Mouse (Mus musculus): ENCODE results near the gene Gale.
"Not testable (repeated sequence)": the region's sequence is repeated elsewhere in the genome, so short reads cannot be mapped to it uniquely, and the experiment has no call there.

Gale gene

DNA sequence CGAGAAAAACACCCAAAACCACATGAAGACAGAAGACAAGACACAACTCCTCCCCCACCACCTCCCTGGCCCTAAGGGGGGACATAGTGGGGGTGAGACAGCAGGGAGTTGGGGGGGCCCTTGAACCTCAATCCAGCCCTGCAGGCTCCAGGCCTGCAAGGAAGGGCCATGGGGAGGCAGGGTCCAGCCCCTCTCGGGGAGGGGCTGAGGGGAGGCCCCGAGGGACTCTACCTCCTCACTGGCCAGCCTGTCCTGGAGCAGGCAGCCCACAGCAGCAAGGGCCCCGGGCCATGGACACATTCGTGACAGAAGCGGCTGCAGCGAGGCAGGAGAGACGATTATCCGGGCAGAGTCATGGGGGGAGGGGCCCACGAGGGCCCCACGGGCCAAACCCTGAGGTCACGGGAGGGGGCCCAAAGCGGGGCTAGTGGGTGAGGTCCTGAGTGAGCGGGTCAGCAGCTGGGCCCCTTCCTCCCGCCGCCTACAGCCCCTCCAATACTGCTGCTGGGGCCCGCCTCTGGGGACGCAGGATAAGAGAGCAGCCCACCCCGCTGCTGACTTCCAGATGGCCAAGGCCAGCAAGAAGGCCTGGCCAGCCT, 4.8 kb downstream of the Gale start:
- no peak for DNase-seq (ENCODE audit: extremely low read depth, insufficient read length, low spot score)

GRCm38 (mm10) chr4:135969070-135969750, 5.7 kb downstream of the Gale start:
- DNase-seq (ENCODE audit: extremely low read depth, insufficient read length, low spot score), result no peak

DNA sequence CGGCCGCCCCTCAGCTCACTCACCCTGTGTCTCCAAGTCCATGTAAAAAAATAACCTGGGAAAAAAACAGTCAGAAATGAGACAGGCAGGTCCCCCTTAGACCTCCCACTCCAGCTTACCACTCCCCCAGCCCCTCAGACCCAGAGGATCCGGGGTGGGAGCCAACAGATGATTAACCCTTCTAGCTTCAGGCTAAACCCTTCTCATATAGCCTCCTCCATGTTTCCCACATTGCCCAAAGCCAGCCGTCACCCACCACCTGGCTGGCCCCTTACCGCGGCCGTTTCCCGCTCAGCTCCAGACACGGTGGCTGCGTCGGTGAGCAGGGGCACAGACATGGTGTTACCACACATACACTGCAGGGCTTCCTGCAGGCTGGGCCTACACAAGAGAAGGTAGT, 7.1 kb downstream of the Gale start:
- DNase-seq (ENCODE audit: extremely low read depth, insufficient read length, low spot score), result no peak

DNA sequence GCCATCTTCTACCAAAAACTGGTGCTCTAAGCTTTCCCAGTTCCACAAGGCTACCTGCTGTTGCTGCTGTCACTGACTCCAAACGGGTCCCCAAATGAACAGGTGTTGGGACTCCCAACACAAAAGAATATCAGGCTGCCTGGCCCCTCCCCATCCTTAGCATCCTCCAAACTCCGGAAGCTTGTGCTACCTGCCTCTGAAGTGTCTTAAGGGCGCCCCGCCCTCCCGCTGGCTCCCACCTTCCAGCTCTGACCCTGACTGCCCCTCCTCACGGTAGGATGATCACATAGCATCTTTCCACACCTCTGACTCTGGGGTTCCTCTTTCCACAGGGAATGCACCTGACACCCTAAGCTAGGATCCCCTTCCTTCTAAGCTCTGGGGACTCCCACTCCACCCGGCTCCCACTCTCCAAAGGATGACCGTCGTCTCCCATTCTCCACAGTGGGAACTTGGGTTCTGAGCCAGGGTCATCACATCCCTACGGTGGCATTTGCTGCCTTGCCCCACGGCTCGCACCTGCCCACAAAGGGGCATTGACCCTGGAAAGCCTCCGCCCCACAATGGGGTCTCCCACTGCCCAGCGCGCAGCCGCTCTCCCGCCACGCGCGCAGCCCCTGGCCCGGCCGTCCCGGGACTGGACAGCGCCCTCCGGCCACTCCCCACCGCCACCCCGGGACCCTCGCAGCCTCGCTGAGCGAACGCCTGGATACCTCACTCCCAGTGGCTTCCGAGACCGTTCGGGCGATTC, 8.5 kb downstream of the Gale start:
- peak; percentile 18 for DNase-seq (ENCODE audit: extremely low read depth, insufficient read length, low spot score)

- DNase-seq (ENCODE audit: extremely low read depth, insufficient read length, low spot score), result peak; percentile 76
Measured at GRCm38 (mm10) chr4:135972556-135972906, 9.0 kb downstream of the Gale start, which contains the start of gene Lypla2. Lypla2 (minus strand) TSS chr4:135972626.

DNA sequence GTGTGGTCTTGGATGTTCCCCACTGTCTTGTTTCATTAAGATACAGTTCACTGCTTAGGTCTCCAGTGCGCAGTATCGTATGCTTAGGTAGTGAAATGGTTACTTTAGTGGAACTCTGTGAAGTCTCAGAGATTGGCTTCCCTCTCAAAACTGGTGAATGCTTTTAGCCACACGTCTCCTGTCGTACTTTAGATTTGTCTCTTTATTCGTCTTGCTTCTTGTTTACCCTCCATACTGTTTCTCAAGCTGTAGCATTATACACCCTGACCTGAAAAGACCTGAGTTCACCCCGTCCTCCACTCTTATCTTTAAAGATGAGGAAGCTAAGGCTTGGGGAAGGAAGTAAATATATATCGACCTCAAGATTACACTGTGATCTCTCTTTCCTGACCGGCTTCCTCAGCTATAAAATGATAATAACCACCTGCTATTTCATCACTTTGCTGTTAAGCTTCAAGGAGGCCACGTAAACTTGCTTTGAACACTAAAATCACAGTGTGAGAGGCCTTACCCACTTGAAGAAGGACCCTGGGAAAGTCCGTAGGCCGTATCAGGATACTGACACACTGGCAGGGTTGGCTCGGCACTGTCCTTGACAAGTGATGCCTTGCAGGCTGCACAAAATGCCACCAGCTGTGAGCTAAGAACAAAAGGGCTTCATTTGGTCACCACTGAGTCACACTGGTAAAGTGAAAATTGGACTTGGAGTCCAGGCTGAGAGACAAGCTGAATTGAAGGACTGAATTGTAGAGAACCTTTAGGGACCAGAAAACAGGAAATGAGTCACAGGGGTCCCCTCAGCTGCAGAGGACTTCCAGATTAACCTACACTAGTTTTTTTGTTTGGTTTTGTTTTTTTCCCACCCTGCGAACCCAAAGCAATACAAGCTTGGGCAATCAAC, 9.6 kb downstream of the Gale start:
- no peak for DNase-seq (ENCODE audit: extremely low read depth, insufficient read length, low spot score)

- no peak for DNase-seq (ENCODE audit: extremely low read depth, insufficient read length, low spot score)
Measured at GRCm38 (mm10) chr4:135976146-135976545, 12.6 kb downstream of the Gale start.

GRCm38 (mm10) chr4:135980223-135980622, 16.7 kb downstream of the Gale start:
- DNase-seq (ENCODE audit: extremely low read depth, insufficient read length, low spot score), result not testable (repeated sequence)

GRCm38 (mm10) chr4:135981524-135982063, 18.1 kb downstream of the Gale start:
- no peak for DNase-seq (ENCODE audit: extremely low read depth, insufficient read length, low spot score)

GRCm38 (mm10) chr4:135984556-135984955, 21.0 kb downstream of the Gale start:
- DNase-seq (ENCODE audit: extremely low read depth, insufficient read length, low spot score), result no peak

DNA sequence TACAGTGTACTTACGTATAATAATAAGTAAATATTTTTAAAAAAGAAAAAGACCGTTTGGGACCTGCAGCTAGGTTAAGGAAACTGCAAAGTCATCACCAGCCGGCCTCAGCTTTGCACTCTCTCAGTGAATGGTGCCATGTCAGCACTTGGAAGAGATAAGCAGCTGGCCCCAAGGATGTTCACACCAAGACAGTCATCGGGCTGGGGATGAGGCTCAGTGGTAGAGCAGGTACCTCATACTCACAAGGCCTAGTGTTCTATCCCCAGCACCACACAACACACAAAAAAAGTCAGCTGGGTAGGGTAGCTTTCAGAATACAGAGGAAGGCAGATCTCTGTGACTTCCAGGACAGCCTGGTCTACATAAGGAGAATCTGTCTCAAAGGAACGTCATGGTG, 21.7 kb downstream of the Gale start:
- DNase-seq (ENCODE audit: extremely low read depth, insufficient read length, low spot score), result no peak

GRCm38 (mm10) chr4:135985769-135986168, 22.2 kb downstream of the Gale start:
- DNase-seq (ENCODE audit: extremely low read depth, insufficient read length, low spot score), result no peak

GRCm38 (mm10) chr4:135986301-135986942, 22.9 kb downstream of the Gale start:
- DNase-seq (ENCODE audit: extremely low read depth, insufficient read length, low spot score), result no peak

- DNase-seq (ENCODE audit: extremely low read depth, insufficient read length, low spot score), result peak; percentile 96
Measured at GRCm38 (mm10) chr4:135986943-135987710, 23.6 kb downstream of the Gale start, which contains the start of gene Pithd1. Pithd1 (minus strand) TSS chr4:135987264.

GRCm38 (mm10) chr4:135987714-135988113, 24.2 kb downstream of the Gale start:
- DNase-seq (ENCODE audit: extremely low read depth, insufficient read length, low spot score), result no peak

DNA sequence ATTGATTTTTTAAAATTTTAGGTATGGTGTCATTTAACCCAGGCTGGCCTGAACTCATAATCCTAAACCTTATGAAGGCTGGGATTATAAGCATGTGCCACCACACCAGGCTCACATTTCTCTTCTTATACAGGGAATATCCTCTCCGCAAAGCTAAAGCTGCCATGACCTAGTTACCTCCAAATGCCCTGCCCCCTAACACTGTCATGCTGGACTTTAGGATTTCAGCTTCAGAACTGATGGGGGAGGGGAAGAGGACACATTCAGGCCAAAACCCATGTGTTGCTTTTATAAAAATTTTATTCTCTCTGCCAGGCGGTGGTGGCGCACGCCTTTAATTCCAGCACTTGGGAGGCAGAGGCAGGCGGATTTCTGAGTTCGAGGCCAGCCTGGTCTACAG, 30.4 kb downstream of the Gale start:
- no peak for DNase-seq (ENCODE audit: extremely low read depth, insufficient read length, low spot score)

DNA sequence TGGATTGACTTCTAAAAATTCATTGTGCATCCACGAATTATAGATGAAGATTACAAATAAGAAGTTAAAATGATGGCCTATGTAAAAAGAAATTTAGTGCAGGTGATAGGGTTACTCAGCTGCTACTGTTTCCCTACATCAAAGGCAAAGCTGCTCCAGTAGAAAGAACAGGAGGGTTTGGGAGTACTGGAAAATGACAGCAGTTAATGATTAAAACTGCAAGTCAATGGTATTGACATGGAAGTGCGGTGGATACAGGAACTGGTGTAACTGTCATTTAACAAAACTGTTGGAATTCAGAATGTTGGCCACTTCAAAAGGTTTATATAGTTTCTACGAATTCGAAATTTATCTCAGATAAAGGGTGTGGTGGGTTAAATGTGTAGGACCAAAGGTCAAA, 31.6 kb downstream of the Gale start:
- no peak for DNase-seq (ENCODE audit: extremely low read depth, insufficient read length, low spot score)

DNA sequence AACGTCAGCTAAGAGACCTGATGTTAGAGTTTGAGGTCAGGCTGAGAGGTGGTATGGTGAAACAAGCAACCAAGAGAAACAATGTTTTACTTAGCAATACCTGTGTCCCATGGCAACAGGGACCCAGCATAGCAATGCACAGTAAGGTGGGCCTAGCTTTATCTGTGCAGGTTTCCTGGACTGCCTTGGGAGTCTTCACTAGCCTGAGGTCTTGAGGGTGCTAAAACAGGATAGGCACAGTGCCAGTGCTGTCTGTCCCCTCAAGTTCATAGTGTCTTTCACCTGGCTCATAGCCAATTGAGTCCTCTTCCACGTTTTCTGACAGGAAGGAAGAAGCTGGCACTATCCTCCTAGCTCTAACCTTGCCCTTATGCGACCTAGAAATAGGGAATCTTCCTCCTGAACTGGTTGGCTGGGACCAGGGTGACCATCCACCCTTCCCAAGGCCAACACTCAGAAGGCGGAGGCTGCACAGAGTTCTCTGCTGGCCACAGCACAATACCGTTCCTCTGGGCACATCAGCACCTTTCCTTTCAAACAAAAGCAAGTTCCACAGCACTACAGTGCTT, 40.7 kb downstream of the Gale start:
- no peak for DNase-seq (ENCODE audit: extremely low read depth, insufficient read length, low spot score)

- DNase-seq (ENCODE audit: extremely low read depth, insufficient read length, low spot score), result no peak
Measured at GRCm38 (mm10) chr4:136004921-136005320, 41.4 kb downstream of the Gale start.

All from 3134 (cell line).